Mouse (Mus musculus) kidney, adult 2 months (tissue): ENCODE results near the gene Txndc8.

Source experiments
- CTCF ChIP-seq: fragments of 200-500 bp; conservative IDR thresholded peaks from 2 replicates; pipeline ENCODE4 v1.5.1; 2011; ENCODE audit warnings: low read depth, mild to moderate bottlenecking, control low read depth, low read length, moderate library complexity, mixed read lengths; ENCODE audit not compliant: insufficient read depth, insufficient read length
- POLR2A ChIP-seq: fragments of 200-500 bp; IDR thresholded peaks from one replicate; pipeline ENCODE4 v1.6.1; 2011; ENCODE audit warnings: low read depth, low read length, control low read depth

- TF ChIP-seq CTCF (no peak), POLR2A (no peak)
Measured at GRCm38 (mm10) chr4:58009024-58009423, at the start of gene Txndc8.
